Mouse (Mus musculus): ENCODE measurements around the gene Kif20b.

The Kif20b gene

DNA sequence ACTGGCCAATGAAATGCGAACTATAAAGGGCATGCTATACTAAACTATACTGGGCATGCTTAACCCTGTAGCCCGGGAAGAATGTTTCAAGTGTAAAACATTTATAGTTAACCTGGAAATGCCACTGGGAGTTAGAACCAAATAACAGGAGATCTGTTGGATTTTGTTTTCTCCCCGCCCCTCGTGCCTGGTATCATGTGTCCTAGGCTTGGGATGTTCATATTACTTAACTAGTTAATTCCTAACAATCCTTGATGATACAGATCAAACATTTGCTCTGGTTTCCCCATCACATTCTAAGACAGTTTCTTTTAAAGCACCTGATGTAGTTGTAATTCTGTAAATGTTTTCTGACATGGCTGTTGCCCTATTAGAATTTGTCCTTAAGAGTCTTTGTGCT, 2.1 kb upstream of the Kif20b start:
- DNase-seq (ENCODE audit: low spot score in 2 of 2): no peak

GRCm38 (mm10) chr19:34920531-34920930, 1.6 kb upstream of the Kif20b start:
- DNase-seq (ENCODE audit: low spot score in 2 of 2): no peak

- no peak for DNase-seq (ENCODE audit: low spot score in 2 of 2)
Measured at GRCm38 (mm10) chr19:34921253-34921651, 909 bp upstream of the Kif20b start.

DNA sequence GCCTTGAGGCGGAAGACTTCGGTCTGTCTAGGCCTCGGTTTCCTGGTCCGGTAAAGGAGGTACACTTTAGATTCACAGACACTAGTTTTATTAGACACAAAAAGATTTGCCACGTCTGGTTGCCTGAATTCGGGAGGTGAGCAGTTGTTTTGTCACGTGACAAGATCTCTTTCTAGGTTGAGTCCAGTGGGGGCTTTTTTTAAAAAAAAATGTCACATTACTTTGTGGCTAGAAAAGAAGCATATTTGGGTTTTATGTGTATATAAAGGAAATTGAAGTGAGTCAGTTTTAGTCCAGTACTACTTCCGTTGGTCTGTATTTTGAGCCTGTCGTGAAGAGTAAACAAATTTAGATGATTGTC, 422 bp downstream of the Kif20b start:
- DNase-seq (ENCODE audit: low spot score in 2 of 2): no peak

DNA sequence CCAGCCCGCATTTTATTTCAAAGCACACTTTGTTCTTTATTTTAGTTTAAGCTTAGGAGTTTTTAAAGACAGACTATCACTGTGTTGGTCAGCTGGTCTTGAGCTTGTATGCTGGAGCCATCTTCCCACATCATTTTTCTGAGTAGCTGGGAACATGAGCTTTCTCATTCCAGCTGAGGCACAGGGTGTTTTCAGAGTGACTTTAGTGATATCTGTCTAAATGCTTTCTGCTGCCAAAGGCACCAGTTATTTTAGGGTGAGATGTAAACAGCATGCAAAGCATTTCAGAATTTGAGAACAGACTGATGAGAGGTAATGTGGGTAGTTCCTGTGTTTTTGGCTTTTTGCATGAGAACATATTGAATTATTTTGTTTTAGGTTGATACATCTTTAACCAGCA, 25.0 kb downstream of the Kif20b start:
- no peak for DNase-seq (ENCODE audit: low spot score in 2 of 2)

GRCm38 (mm10) chr19:34953842-34954541, 31.8 kb downstream of the Kif20b start:
- DNase-seq (ENCODE audit: low spot score in 2 of 2): no peak

DNA sequence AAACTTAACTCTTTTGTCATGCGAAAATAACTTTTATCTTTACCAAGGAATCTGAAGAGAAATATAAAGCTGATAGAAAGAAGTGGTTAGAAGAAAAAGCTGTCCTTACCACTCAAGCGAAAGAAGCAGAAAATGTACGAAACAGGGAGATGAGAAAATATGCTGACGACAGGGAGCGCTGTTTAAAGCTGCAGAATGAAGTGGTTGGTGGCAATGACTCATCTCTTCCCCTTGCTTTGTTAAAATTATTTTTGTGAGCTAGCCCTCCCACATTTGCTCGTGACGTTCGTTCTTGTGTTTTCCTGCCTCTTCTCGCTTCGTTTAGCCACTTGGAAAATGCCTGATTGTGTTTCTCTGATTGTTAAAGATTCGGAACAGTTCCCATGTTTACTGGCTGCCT, 37.2 kb downstream of the Kif20b start:
- DNase-seq (ENCODE audit: low spot score in 2 of 2): peak in 1 of 2 experiments; percentile 63

DNA sequence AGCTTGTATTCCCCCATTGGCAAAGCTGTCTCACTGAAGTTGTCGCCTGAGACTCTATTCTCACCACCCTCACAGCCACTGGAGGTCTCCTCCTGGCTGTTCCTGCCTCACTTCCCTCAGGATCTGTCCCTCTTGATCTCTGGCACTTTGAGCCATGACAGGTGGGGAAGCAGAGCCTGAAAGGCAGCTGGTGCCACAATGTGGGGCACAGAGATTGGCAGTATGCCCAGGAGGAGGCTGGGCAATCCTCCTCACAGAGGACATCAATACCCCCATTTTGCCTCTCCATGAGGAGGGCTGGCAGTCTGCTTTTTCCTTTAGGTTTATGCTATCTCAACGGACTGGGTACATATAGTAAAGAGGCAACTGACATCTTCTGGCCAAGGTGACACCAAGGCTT, 62.6 kb downstream of the Kif20b start:
- DNase-seq (ENCODE audit: low spot score in 2 of 2): no peak

- no peak for DNase-seq (ENCODE audit: low spot score in 2 of 2)
Measured at GRCm38 (mm10) chr19:34990443-34990842, 68.3 kb downstream of the Kif20b start.

GRCm38 (mm10) chr19:34992969-34993527, 70.9 kb downstream of the Kif20b start:
- peak; percentile 9 to 85 for DNase-seq (ENCODE audit: low spot score in 2 of 2)

- DNase-seq (ENCODE audit: low spot score in 2 of 2): no peak
Measured at GRCm38 (mm10) chr19:35015058-35015457, 92.9 kb downstream of the Kif20b start.

DNA sequence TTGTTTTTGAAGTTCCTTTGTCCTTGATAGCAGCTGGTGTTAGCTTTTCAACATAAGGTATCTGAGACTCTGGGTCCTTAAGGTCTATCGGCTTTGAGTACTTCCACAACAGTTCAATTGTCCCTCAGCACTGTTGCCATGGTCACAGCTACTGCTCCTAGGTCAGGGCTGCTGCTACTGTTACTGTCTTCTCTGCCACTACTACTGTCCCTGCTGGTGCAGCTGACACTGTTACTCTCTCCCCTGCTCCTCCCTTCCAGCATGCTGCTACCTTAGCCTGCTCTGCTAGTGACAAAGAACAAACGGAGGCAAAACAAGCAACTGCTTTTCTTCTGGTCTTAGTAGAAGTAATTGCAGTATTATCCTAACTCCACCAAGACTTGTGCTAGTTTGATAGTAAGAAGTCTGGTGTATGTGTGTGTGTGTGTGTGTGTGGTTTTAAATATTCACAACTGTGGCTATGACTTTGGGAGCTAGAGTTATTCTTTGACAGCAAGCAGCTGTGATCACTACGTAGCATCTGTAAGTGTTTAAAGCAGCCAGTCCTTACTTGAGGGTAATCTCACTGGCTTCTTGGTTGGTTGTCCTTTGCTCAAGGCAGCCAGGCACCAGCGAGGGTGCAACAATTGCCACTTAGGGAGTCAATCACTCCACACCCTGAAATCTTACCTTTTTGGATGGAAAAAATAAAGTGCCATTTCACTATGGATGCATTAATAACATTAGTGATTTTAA, 95.5 kb downstream of the Kif20b start:
- DNase-seq (ENCODE audit: low spot score in 2 of 2): no peak

DNA sequence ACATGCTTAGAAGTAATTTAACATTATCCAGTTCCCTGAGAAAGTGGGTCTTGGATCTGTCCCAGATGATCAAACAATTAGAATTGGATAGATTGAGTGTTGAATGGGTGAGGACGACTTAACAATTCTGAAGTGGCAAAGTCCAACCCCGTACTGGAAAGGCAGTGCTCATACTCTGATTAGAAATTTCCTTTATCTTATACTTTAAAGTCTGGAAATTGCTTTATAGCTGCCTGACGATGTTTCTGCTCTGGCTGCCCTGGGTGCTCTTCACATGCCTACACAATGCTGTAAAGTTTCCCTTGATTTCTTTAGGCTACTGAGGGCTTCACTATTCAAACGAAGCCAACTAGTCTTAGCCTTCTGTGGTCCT, 96.0 kb downstream of the Kif20b start:
- DNase-seq (ENCODE audit: low spot score in 2 of 2): no peak
